Mouse (Mus musculus): ENCODE measurements around the gene Tpsg1.

The Tpsg1 gene

GRCm38 (mm10) chr17:25418926-25419325 is 49.9 kb downstream of the Tpsg1 start:
- TF ChIP-seq GATA4 (IDR thresholded peaks at IDR 0.05; ENCODE audit: insufficient replicate concordance, low read length): no peak

DNA sequence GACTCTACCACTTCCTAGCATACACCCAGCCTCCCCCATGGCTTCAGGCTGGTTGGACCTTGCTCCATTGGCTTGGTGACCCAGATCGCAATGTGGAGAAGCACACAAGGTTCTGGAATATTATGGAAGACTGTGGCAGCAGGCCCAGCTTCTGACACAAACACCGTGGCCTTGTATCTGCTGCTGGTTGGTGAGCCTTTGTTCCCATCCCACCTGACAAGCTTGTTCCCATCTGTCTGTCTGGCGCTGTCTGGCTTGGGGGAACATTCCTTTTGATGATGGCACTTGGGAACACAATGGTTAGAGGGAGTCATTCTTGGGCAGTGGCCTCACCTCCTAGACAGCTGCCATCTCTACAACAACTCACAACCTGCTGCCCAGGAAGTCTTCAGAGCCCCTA is 51.9 kb downstream of the Tpsg1 start:
- no peak for TF ChIP-seq GATA4 (IDR thresholded peaks at IDR 0.05; ENCODE audit: insufficient replicate concordance, low read length)

All from liver, adult (tissue).